Mouse (Mus musculus): Measurements from ENCODE around the gene Ahsg.

GRCm38 (mm10) chr16:22894095-22894494, 3.0 kb downstream of the Ahsg start:
- TF ChIP-seq CTCF (IDR thresholded peaks at IDR 0.05; ENCODE audit: control insufficient read depth, insufficient read depth, insufficient read length) (no peak), MYOG (IDR thresholded peaks at IDR 0.05; ENCODE audit: control insufficient read depth, extremely low read depth, insufficient read length) (no peak), FOSL1 (IDR thresholded peaks at IDR 0.05; ENCODE audit: insufficient read depth, low read length, poor library complexity, severe bottlenecking) (no peak), USF1 (IDR thresholded peaks at IDR 0.05; ENCODE audit: low read depth) (no peak)
